Mouse (Mus musculus): Measurements from ENCODE around the gene Git1. TPM values are rescaled to one million over a fixed set of nuclear protein-coding genes. Genes with fewer than 3 reads are reported as not detected.

Gene Git1
- 7.8 and 7.9 TPM in 2 replicates for polyA plus RNA-seq (2015; fragmentation: Nextera tagmentation; extraction: Ambion mirVana)

- H3K27me3 ChIP-seq (replicated peaks), result no peaks in the 10 kb centered on the region; the same call in 1 of the 2 replicates
- peaks cover 83% of the 10 kb centered on the region for H3K4me1 ChIP-seq
- peak within 1 kb of the TSS; percentile 97 for H3K4me3 ChIP-seq
- peaks cover 2% of the 10 kb centered on the region; the same call in 1 of the 2 replicates for H3K36me3 ChIP-seq
- H3K27ac ChIP-seq (replicated peaks), result peak within 1 kb of the TSS; percentile 94
- 0 out of 2 replicates have a peak, but pooled peaks have one; percentile 5 for ATAC-seq (ENCODE audit: extremely low read depth, insufficient number of reproducible peaks, low FRiP score, low TSS enrichment)
- H3K4me2 ChIP-seq, result peak within 1 kb of the TSS; percentile 97
- peak within 1 kb of the TSS; percentile 99 for H3K9ac ChIP-seq
- no peaks in the 10 kb centered on the region for H3K9me3 ChIP-seq
- WGBS, result 1% methylated on average over 51 of the region's 74 CpGs
Measured at GRCm38 (mm10) chr11:77493512-77494343, at the start of gene Git1. Git1 (plus strand) TSS chr11:77493562.

- no peak overlapping the region for H3K9ac ChIP-seq
- no peaks in the 10 kb centered on the region for H3K9me3 ChIP-seq
- H3K4me2 ChIP-seq, result no peak overlapping the region
- no peak overlapping the region for H3K4me3 ChIP-seq
- peaks cover 61% of the 10 kb centered on the region for H3K4me1 ChIP-seq
- ATAC-seq (ENCODE audit: extremely low read depth, insufficient number of reproducible peaks, low FRiP score, low TSS enrichment), result no peak
- H3K27me3 ChIP-seq (replicated peaks), result no peaks in the 10 kb centered on the region
- peaks cover 80% of the 10 kb centered on the region for H3K36me3 ChIP-seq
- H3K27ac ChIP-seq (replicated peaks), result peak overlapping the region; percentile 16; the same call in 1 of the 2 replicates
- 50% methylated on average over 2 of the region's 2 CpGs for WGBS
Measured at GRCm38 (mm10) chr11:77444939-77445338, 48.4 kb upstream of the Git1 start.

GRCm38 (mm10) chr11:77446628-77447041, 46.7 kb upstream of the Git1 start:
- Histone ChIP-seq H3K4me1 (peaks cover 46% of the 10 kb centered on the region), H3K9me3 (no peaks in the 10 kb centered on the region), H3K27me3 (replicated peaks) (no peaks in the 10 kb centered on the region), H3K4me2 (no peak overlapping the region), H3K27ac (replicated peaks) (peak overlapping the region; percentile 51), H3K36me3 (peaks cover 80% of the 10 kb centered on the region), H3K4me3 (no peak overlapping the region), H3K9ac (peak overlapping the region; percentile 40)
- ATAC-seq (ENCODE audit: extremely low read depth, insufficient number of reproducible peaks, low FRiP score, low TSS enrichment), result peak; percentile 69
- 25% methylated on average over 6 of the region's 6 CpGs for WGBS

- ATAC-seq (ENCODE audit: extremely low read depth, insufficient number of reproducible peaks, low FRiP score, low TSS enrichment), result no peak
- Histone ChIP-seq H3K4me2 (no peak overlapping the region), H3K9ac (no peak overlapping the region), H3K36me3 (peaks cover 79% of the 10 kb centered on the region), H3K4me3 (no peak overlapping the region), H3K9me3 (no peaks in the 10 kb centered on the region), H3K27me3 (replicated peaks) (no peaks in the 10 kb centered on the region), H3K27ac (replicated peaks) (no peak overlapping the region), H3K4me1 (peaks cover 22% of the 10 kb centered on the region)
- 84% methylated on average over 7 of the region's 7 CpGs for WGBS
Measured at GRCm38 (mm10) chr11:77449224-77449623, 44.1 kb upstream of the Git1 start.

GRCm38 (mm10) chr11:77451670-77452069, 41.7 kb upstream of the Git1 start:
- WGBS, result 85% methylated on average over 2 of the region's 2 CpGs
- ATAC-seq (ENCODE audit: extremely low read depth, insufficient number of reproducible peaks, low FRiP score, low TSS enrichment), result no peak
- Histone ChIP-seq H3K27ac (replicated peaks) (no peak overlapping the region), H3K36me3 (peaks cover 89% of the 10 kb centered on the region), H3K9ac (no peak overlapping the region), H3K9me3 (no peaks in the 10 kb centered on the region), H3K4me2 (no peak overlapping the region), H3K27me3 (replicated peaks) (no peaks in the 10 kb centered on the region), H3K4me1 (peaks cover 12% of the 10 kb centered on the region), H3K4me3 (no peak overlapping the region)

- Histone ChIP-seq H3K9ac (no peak overlapping the region), H3K27me3 (replicated peaks) (no peaks in the 10 kb centered on the region), H3K4me1 (peaks cover 16% of the 10 kb centered on the region), H3K9me3 (no peaks in the 10 kb centered on the region), H3K4me3 (no peak overlapping the region), H3K27ac (replicated peaks) (no peak overlapping the region), H3K4me2 (no peak overlapping the region), H3K36me3 (peaks cover 82% of the 10 kb centered on the region)
- WGBS, result 83% methylated on average over 2 of the region's 2 CpGs
- ATAC-seq (ENCODE audit: extremely low read depth, insufficient number of reproducible peaks, low FRiP score, low TSS enrichment), result no peak
Measured at GRCm38 (mm10) chr11:77453388-77453787, 40.0 kb upstream of the Git1 start.

- 80% methylated on average over 9 of the region's 9 CpGs for WGBS
- Histone ChIP-seq H3K27me3 (replicated peaks) (peaks cover 6% of the 10 kb centered on the region), H3K4me1 (peaks cover 16% of the 10 kb centered on the region), H3K4me2 (no peak overlapping the region), H3K36me3 (peaks cover 64% of the 10 kb centered on the region), H3K9ac (peak overlapping the region; percentile 9), H3K9me3 (no peaks in the 10 kb centered on the region), H3K27ac (replicated peaks) (peak overlapping the region; percentile 1; the same call in 1 of the 2 replicates), H3K4me3 (no peak overlapping the region)
- ATAC-seq (ENCODE audit: extremely low read depth, insufficient number of reproducible peaks, low FRiP score, low TSS enrichment), result no peak
Measured at GRCm38 (mm10) chr11:77455770-77456510, 37.4 kb upstream of the Git1 start.

- Histone ChIP-seq H3K9ac (no peak overlapping the region), H3K4me1 (peaks cover 26% of the 10 kb centered on the region), H3K36me3 (peaks cover 56% of the 10 kb centered on the region), H3K4me2 (peak overlapping the region; percentile 18), H3K4me3 (no peak overlapping the region), H3K27me3 (replicated peaks) (peaks cover 10% of the 10 kb centered on the region), H3K27ac (replicated peaks) (peak overlapping the region; percentile 78), H3K9me3 (no peaks in the 10 kb centered on the region)
- WGBS, result 35% methylated on average over 6 of the region's 6 CpGs
- no peak for ATAC-seq (ENCODE audit: extremely low read depth, insufficient number of reproducible peaks, low FRiP score, low TSS enrichment)
Measured at GRCm38 (mm10) chr11:77456866-77457265, 36.5 kb upstream of the Git1 start.

- Histone ChIP-seq H3K4me3 (peak overlapping the region; percentile 67), H3K27ac (replicated peaks) (peak overlapping the region; percentile 95), H3K4me1 (peaks cover 60% of the 10 kb centered on the region), H3K9me3 (no peaks in the 10 kb centered on the region), H3K9ac (peak overlapping the region; percentile 89), H3K4me2 (peak overlapping the region; percentile 88), H3K27me3 (replicated peaks) (peaks cover 31% of the 10 kb centered on the region), H3K36me3 (peaks cover 20% of the 10 kb centered on the region; the same call in 1 of the 2 replicates)
- ATAC-seq (ENCODE audit: extremely low read depth, insufficient number of reproducible peaks, low FRiP score, low TSS enrichment), result no peak
- 4% methylated on average over 6 of the region's 6 CpGs for WGBS
Measured at GRCm38 (mm10) chr11:77461856-77462255, 31.5 kb upstream of the Git1 start.

GRCm38 (mm10) chr11:77462283-77463100, 30.9 kb upstream of the Git1 start, which contains the start of gene Coro6:
Coro6 (plus strand) TSS chr11:77462411.
- H3K27ac ChIP-seq (replicated peaks), result peak within 1 kb of the TSS; percentile 95
- whole genome bisulfite sequencing, result 1% methylated on average over 71 of the region's 73 CpGs
- H3K36me3 ChIP-seq, result peaks cover 19% of the 10 kb centered on the region; the same call in 1 of the 2 replicates
- H3K4me3 ChIP-seq, result peak within 1 kb of the TSS; percentile 67
- ATAC-seq (ENCODE audit: extremely low read depth, insufficient number of reproducible peaks, low FRiP score, low TSS enrichment), result peak; percentile 64; the same call in 1 of the 2 replicates
- H3K9ac ChIP-seq, result peak within 1 kb of the TSS; percentile 89
- peak within 1 kb of the TSS; percentile 88 for H3K4me2 ChIP-seq
- H3K27me3 ChIP-seq (replicated peaks), result peaks cover 36% of the 10 kb centered on the region
- no peaks in the 10 kb centered on the region for H3K9me3 ChIP-seq
- H3K4me1 ChIP-seq, result peaks cover 61% of the 10 kb centered on the region

All from heart, embryonic 13.5 days (tissue).